Mouse (Mus musculus): Measurements from ENCODE around the gene AF067063. TPM values are rescaled to one million over a fixed set of nuclear protein-coding genes. Genes with fewer than 3 reads are reported as not detected.

The AF067063 gene
- total RNA-seq, 2 experiments from 2014 or later: not detected

Other genes starting within 250 kb of the AF067063 start
- 1 to 10 TPM; 1.0 to 1.2 TPM for gene Ccl28, start 206.4 kb downstream of the AF067063 start, total RNA-seq (2021)
- gene Hmgcs1, start 139.8 kb downstream of the AF067063 start, total RNA-seq (2021): 100 to 1,000 TPM; 271 to 300 TPM
- gene Nim1k, start 74.3 kb downstream of the AF067063 start, total RNA-seq (2021): 10 to 100 TPM; 13.8 to 14.0 TPM
- gene Zfp131, start 39.3 kb downstream of the AF067063 start, total RNA-seq (2021): 10 to 100 TPM; 45.5 to 45.6 TPM
- not detected for gene D13Ertd608e, start 5.8 kb upstream of the AF067063 start, total RNA-seq (2021)
- not detected for gene Tcstv1, start 64.6 kb upstream of the AF067063 start, total RNA-seq (2021)
- gene Gm21761, start 99.1 kb upstream of the AF067063 start, total RNA-seq (2021): not detected
- gene B020031M17Rik, start 120.6 kb upstream of the AF067063 start, total RNA-seq (2021): not detected
- gene Gm36079, start 196.8 kb upstream of the AF067063 start, total RNA-seq (2021): not detected
- gene Gm21188, start 222.0 kb upstream of the AF067063 start, total RNA-seq (2021): under 1 TPM; 0.19 to 0.33 TPM

Data from left cerebral cortex, adult 18-20 months (tissue).